Mouse (Mus musculus): ENCODE results near the gene Mgea5.

GRCm38 (mm10) chr19:45783933-45784576 lies 418 bp upstream of the Mgea5 start:
- TF ChIP-seq MYOD1 (IDR thresholded peaks at IDR 0.05; ENCODE audit: control insufficient read depth in 1 of 3, insufficient read length in 2 of 3, low read depth in 2 of 3) (no peak), TCF12 (IDR thresholded peaks at IDR 0.05; ENCODE audit: insufficient read depth, poor library complexity, severe bottlenecking) (no peak), MAX (IDR thresholded peaks at IDR 0.05; ENCODE audit: low read depth) (no peak), POLR2A (IDR thresholded peaks at IDR 0.05; ENCODE audit: insufficient read length, low read depth) (peak; percentile 66), POLR2AphosphoS2 (IDR thresholded peaks at IDR 0.05; ENCODE audit: insufficient read length, low read depth) (no peak), MYOG (IDR thresholded peaks at IDR 0.05; ENCODE audit: control insufficient read depth in 1 of 3, insufficient read depth in 1 of 3, insufficient read length in 2 of 3, low read depth in 2 of 3) (no peak)
